Mouse (Mus musculus): Measurements from ENCODE around the gene Hspb6.

DNA sequence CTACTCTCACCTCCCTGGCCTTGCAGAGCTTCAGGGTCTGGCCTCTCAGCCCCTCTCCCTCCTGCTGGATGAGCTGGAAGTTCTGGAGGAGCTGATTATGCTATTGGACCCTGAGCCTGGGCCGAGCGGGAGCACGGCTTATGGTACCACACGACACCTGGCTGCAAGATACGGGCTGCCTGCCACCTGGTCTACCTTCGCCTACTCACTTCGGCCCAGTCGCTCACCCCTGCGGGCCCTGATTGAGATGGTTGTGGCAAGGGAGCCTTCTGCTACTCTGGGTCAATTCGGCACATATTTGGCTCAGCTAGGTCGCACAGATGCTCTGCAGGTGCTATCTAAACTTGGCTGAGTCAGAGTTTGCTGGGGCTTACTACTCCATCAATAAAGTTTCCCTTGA is 15.6 kb downstream of the Hspb6 start:
- TF ChIP-seq POLR2A (IDR thresholded peaks at IDR 0.05; ENCODE audit: borderline replicate concordance, extremely low read depth, low read depth, low read length) (no peak), CTCF (IDR thresholded peaks at IDR 0.05; ENCODE audit: insufficient read depth, low read length) (no peak)

Measured in lung, adult 2 months (tissue).